Mouse (Mus musculus): ENCODE results near the gene Guca2a.

Gene Guca2a

DNA sequence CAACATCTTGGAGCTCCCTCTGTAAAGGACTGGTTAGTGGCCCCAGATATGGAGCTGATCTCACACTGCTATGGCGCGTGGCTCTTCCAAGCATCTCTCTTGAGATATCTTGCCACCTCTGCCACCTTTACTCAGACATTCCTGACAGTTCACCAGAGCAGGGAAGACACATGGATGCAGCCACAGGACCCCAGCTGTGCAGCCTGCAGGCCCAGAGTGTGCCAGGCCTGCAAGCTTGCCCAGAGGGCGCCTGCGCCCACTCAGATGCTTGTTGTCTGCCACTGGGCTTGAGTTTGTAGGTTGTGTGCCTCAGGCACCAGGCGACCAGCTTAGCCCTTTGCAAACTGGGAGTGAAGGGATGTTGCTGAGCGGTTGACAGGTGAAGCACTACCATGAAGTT lies 33.2 kb downstream of the Guca2a start:
- in situ Hi-C loops (cut with MboI; ENCODE audit: low pct_unique_long_range_greater_than_20kb in 1 of 2, low sequenced_read_pairs in 2 of 2, unreplicated experiment in 1 of 2) = loop anchor here in 1 of 2 experiments (10.0 kb wide), 1 partner anchor 216 kb away; no protein-coding TSS in a partner anchor

DNA sequence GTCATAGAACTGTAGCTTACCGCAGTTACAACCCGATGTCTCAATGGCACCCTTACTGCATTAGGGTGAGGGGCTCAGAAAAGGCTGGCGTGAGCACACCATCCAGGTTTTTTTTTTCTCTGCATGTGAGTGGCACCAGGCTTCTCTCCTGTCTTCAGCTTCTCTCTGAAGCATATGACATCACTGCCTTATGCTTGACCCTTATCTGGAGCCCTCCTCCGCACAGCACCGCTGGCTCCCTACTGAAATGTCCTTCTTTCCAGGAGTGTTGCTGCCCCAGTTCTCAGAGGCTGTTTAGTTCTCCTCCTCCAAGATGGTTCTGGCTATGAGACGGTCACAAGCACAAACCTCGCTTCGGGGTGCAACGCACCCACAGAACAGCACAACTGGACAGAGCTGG lies 33.7 kb downstream of the Guca2a start:
- in situ Hi-C loops (cut with MboI; ENCODE audit: low pct_unique_long_range_greater_than_20kb in 1 of 2, low sequenced_read_pairs in 2 of 2, unreplicated experiment in 1 of 2) = loop anchor here in 1 of 2 experiments (10.0 kb wide), 1 partner anchor 216 kb away; no protein-coding TSS in a partner anchor

DNA sequence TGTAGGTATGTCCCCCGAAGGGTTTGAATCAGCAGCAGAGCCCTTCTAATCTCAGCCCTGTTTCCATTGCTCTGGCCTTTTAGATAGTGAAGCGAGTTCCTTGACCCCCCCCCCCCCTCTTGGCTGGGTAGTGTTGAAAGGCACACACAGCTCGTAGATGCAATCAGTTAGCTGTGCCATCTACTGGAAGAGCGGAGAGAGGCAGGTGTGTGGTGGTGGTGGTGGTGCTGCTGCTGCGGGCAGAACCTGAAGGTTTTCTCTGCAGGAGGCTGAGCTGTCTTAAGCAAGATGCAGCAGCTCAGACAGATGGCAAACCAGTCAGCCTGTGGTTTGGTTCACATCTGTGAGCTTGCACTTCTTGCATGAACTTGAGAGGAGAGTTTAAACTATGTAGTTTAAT lies 35.2 kb downstream of the Guca2a start:
- in situ Hi-C loops (cut with MboI; ENCODE audit: low pct_unique_long_range_greater_than_20kb in 1 of 2, low sequenced_read_pairs in 2 of 2, unreplicated experiment in 1 of 2) = loop anchor here in 1 of 2 experiments (10.0 kb wide), 1 partner anchor 218 kb away; no protein-coding TSS in a partner anchor

- in situ Hi-C loops (cut with MboI; ENCODE audit: low pct_unique_long_range_greater_than_20kb in 1 of 2, low sequenced_read_pairs in 2 of 2, unreplicated experiment in 1 of 2) = no loop called here
These were observed 45.1 kb downstream of the Guca2a start for GRCm38 (mm10) chr4:119682596-119682995.

DNA sequence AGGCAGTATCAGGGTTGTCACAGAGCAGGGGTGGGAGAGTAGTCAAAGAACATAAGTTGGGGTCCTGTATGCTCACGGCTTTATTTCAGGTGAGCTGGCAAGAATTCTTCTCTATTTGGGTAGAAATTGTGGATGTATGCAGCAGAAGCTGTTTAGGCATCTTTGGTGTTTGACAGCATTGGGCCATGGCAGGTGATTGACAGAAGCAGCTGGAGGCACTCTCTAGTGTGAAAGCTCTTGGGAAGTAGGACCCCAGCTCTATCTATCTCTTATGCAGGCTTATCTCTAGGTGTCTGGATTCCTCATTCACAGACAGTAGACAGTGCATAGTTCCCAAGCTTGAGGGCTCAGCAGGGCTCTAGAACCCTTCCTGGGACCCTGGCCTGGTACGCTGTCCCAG lies 48.2 kb downstream of the Guca2a start:
- in situ Hi-C loops (cut with MboI; ENCODE audit: low pct_unique_long_range_greater_than_20kb in 1 of 2, low sequenced_read_pairs in 2 of 2, unreplicated experiment in 1 of 2) = no loop called here
